Mouse (Mus musculus) kidney, postnatal 0 days (tissue): ENCODE data around the gene Cd247. TPM values are rescaled to one million over a fixed set of nuclear protein-coding genes. Genes with fewer than 3 reads are reported as not detected.
A peak's percentile ranks its signal among the peaks of the same experiment; 100 is the strongest.

ENCODE experiments used
- ATAC-seq: fragments of 200-750 bp; cut with Nextera tagmentation; replicated peaks from 2 replicates; pipeline ENCODE4 v1.8.0; 2017; ENCODE audit warnings: low read depth, moderate number of reproducible peaks, moderate TSS enrichment, moderate library complexity; ENCODE audit not compliant: low FRiP score
- DNase-seq: peaks from one replicate; pipeline ENCODE4 v3.0.0-alpha.2; 2016; ENCODE audit warnings: low spot score
- H3K27ac ChIP-seq: fragments of 300-500 bp; sonication (generic); 2 replicates; pipeline ENCODE4 v1.5.1; 2014; ENCODE audit warnings: mild to moderate bottlenecking
- H3K27me3 ChIP-seq: fragments of 300-500 bp; sonication (generic); 2 replicates; pipeline ENCODE4 v1.6.1; 2014; ENCODE audit warnings: low read length, mixed read lengths; ENCODE audit not compliant: insufficient read depth
- H3K36me3 ChIP-seq: fragments of 300-500 bp; sonication (generic); 2 replicates; pipeline ENCODE4 v1.6.1; 2014; ENCODE audit warnings: low read length, mixed read lengths; ENCODE audit not compliant: insufficient read depth
- H3K4me1 ChIP-seq: fragments of 300-500 bp; sonication (generic); replicated peaks from 2 replicates; pipeline ENCODE4 v1.6.1; 2014; ENCODE audit warnings: antibody characterized with exemption, low read length, mixed read lengths; ENCODE audit not compliant: insufficient read depth
- H3K4me2 ChIP-seq: fragments of 300-500 bp; sonication (generic); 2 replicates; pipeline ENCODE4 v1.6.1; 2014; ENCODE audit warnings: mild to moderate bottlenecking, low read length, moderate library complexity, mixed read lengths
- H3K4me3 ChIP-seq: fragments of 300-500 bp; sonication (generic); replicated peaks from 2 replicates; pipeline ENCODE4 v1.5.1; 2014; ENCODE audit warnings: low read depth, low read length
- H3K9ac ChIP-seq: fragments of 300-500 bp; sonication (generic); 2 replicates; pipeline ENCODE4 v1.6.1; 2014; ENCODE audit warnings: low read depth, low read length
- H3K9me3 ChIP-seq: fragments of 300-500 bp; sonication (generic); replicated peaks from 2 replicates; pipeline ENCODE4 v1.6.1; 2016; ENCODE audit warnings: low read length, inconsistent platforms, mixed read lengths
- CTCF ChIP-seq: IDR thresholded peaks from 2 replicates; pipeline ENCODE4 v1.5.1; 2016; ENCODE audit warnings: antibody characterized with exemption, low read depth, mild to moderate bottlenecking, moderate library complexity
- WGBS: fragments of 180-500 bp; shearing (Covaris S2); extraction: QIAGEN DNeasy Blood & Tissue Kit; methylation state at CpG from one replicate; pipeline ENCODE4 v1.1.7; 2014; 5-methylcytosine and 5-hydroxymethylcytosine counted together
- polyA plus RNA-seq: library from polyadenylated mRNA; unstranded; fragments of >200 nt; fragmentation: Nextera tagmentation; extraction: Ambion mirVana; gene quantifications from 2 replicates; pipeline ENCODE4 v1.2.1, GENCODE M21; 2015

Gene Cd247
- polyA plus RNA-seq, 1 experiment from 2014 or later = 0.67 TPM

DNA sequence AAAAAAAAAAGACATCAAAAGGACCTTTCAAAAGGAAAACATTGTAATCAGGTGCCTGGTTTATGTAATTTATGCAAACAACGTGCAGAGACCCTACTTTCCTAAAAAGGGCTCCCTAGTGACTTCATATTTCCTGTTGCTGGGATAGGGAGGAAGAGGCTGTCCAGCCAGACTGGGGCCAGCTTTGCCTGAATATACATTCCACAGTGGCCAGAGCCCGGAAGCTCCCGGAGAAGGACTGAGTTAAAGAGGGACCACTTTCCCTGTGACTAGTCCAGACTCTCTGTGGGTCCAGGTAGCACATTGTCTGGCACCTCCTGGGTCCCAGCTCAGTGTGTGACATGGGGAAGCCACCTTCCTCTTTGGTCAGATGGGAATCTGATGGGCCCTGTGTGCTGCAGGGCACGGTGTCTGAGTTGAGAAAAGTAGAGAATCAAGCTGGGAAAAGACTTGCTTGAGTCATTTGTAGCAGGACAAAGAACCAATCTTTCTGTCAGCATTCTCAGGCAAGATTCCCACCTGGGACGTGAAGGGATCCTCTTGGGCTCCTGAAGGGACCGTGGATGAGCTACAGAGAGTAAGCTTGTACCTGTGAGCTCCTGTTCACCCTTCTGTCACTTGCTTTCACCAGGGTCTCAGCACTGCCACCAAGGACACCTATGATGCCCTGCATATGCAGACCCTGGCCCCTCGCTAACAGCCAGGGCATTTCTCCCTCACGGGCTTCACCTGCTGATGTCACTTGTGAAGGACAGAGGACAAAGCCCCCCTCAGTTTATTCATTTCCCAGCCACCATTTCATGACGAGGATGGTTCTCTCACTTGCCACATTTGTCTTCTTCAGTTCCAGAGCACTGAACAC is 72.1 kb downstream of the Cd247 start:
- Histone ChIP-seq H3K4me3 (no peak overlapping the region), H3K4me1 (peaks cover 8% of the 10 kb centered on the region; the same call in 1 of the 2 replicates), H3K9me3 (no peaks in the 10 kb centered on the region), H3K27ac (peak overlapping the region; percentile 62; the same call in 1 of the 2 replicates), H3K4me2 (no peak overlapping the region), H3K27me3 (no peaks in the 10 kb centered on the region), H3K36me3 (no peaks in the 10 kb centered on the region), H3K9ac (no peak overlapping the region)
- no peak for TF ChIP-seq CTCF
- DNase-seq (peak; percentile 86), ATAC-seq (no peak)
- WGBS = 64% methylated on average over 9 of the region's 9 CpGs

DNA sequence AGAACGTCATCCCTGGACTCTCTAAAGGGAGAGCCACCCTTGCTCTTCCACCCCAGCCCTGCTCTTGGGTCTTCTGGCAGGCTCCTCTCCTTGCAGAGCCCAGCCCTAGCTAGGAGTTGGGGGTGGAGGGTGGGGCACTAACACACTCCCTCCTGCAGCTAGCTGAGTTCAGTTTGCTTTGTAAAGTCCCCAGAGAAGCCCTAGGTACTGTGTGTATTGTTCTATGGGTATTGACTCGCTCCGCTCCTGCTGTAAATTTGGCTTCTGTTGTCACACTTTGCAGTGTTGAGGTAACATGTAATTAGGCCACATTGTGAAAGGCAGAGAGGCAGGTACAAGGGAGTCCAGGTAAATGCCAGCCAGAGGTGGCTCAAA is 72.7 kb downstream of the Cd247 start:
- H3K36me3 ChIP-seq = no peaks in the 10 kb centered on the region
- H3K9me3 ChIP-seq = no peaks in the 10 kb centered on the region
- H3K4me2 ChIP-seq = no peak overlapping the region
- TF ChIP-seq CTCF = no peak
- H3K27me3 ChIP-seq = no peaks in the 10 kb centered on the region
- H3K4me3 ChIP-seq = no peak overlapping the region
- 66% methylated on average over 3 of the region's 3 CpGs for WGBS
- DNase-seq = no peak
- ATAC-seq = no peak
- peaks cover 8% of the 10 kb centered on the region; the same call in 1 of the 2 replicates for H3K4me1 ChIP-seq
- no peak overlapping the region for H3K9ac ChIP-seq
- no peak overlapping the region for H3K27ac ChIP-seq

DNA sequence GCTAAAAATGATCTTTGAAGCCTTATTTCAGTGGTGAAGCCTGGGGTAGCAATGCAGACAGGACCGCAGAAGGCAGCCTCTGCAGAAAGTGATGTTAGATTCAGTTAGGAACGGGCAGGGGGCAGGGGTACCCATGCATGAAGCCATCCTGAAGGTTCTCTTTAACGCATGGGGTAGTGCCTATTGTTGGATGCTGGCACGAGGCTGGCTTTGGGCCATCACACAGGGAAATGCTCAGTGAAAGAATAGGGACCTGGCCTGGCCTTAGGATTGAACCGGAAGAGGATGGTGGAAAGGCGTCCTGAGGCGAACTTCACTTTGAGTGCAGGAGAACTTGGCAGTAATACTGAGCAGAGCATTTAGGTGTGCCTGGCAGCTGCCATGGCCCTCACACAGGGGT is 73.6 kb downstream of the Cd247 start:
- no peaks in the 10 kb centered on the region for H3K9me3 ChIP-seq
- H3K4me3 ChIP-seq = no peak overlapping the region
- ATAC-seq = no peak
- no peaks in the 10 kb centered on the region for H3K36me3 ChIP-seq
- no peak overlapping the region for H3K4me2 ChIP-seq
- H3K27ac ChIP-seq = no peak overlapping the region
- no peak overlapping the region for H3K9ac ChIP-seq
- 65% methylated on average over 7 of the region's 7 CpGs for WGBS
- no peak for TF ChIP-seq CTCF
- no peak for DNase-seq
- H3K4me1 ChIP-seq = peaks cover 8% of the 10 kb centered on the region; the same call in 1 of the 2 replicates
- H3K27me3 ChIP-seq = no peaks in the 10 kb centered on the region

DNA sequence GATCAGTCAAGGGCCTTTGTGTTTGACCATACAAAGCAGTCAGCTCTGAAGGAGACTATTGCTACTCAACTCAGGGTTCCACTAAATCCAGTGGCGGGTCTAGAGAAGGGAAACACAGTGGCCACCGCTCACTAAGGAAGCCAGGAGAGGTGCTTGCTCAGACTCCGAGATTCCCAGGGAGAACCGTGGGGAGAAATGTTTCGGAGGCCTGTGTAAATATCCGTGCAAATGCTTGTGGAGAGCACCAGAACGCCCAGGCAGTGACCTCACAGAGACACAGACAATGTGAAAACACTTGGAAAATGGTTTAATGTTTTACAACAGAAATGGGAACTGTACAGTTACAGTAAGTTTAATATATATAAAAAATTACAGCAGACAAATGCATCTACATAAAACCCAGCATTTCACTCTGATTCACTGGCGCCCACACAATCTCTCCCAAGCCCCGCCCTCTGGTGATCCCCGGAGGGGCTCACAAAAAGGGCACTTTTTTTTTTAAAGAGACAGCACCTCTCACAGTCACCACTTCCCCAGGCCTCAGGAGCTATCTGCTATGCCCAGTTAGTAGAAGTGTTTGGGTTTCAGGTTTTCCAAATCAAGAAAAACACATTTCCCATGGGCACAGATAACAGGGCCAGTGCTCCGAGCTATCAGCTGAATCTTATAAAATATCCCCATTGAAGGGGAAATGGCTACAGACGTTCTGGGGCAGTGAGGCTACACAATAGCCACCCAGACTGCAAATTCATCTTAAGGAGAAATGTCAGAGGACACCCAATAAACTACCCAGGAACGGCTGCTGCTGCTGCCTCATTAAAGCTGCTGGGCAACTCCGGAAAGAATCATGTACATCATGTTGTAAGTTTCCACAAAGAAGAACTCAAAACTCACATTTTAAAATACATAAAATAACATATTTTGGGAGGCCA is 76.6 kb downstream of the Cd247 start:
- no peak for TF ChIP-seq CTCF
- Histone ChIP-seq H3K4me3 (no peak overlapping the region), H3K4me1 (peaks cover 8% of the 10 kb centered on the region; the same call in 1 of the 2 replicates), H3K4me2 (0 out of 2 replicates have a peak overlapping the region, but pooled peaks have one; percentile 1), H3K9me3 (no peaks in the 10 kb centered on the region), H3K27me3 (no peaks in the 10 kb centered on the region), H3K36me3 (no peaks in the 10 kb centered on the region), H3K9ac (no peak overlapping the region), H3K27ac (no peak overlapping the region; the same call in 1 of the 2 replicates)
- DNase-seq = peak; percentile 59
- ATAC-seq = no peak
- WGBS = 40% methylated on average over 14 of the region's 14 CpGs

DNA sequence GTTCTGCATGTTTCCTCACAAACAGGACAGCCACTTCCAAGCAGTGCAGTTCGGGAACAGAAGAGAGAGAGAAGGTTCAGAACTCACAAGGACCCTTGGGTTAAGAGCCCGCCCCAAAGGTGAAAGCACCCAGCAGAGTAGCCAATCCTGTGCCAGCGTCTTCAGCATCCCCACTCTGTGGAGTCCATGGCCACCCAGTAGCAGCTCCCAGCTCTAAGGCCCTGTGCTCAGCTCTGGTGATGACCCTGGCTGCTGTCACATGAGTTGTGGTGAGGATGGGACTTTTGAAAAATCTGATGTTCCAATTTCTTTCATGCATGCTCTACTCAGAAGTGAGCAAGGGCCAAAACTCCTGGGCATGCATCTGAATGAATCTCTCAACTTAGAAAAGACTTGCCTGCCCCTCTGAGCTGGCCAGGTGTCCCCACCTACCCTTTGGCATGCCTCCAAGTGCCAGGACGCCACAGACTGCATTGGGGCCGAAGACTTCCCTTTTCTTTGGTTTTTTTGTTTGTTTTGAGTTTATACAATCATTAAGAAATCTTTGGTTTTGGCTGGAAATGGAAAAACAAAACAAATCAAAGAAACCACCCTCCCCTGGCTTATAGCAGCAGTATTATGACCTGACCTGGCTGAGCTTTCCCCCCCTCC is 78.3 kb downstream of the Cd247 start:
- DNase-seq (no peak), ATAC-seq (no peak)
- Histone ChIP-seq H3K4me2 (no peak overlapping the region), H3K9ac (no peak overlapping the region), H3K27ac (no peak overlapping the region), H3K4me3 (no peak overlapping the region), H3K36me3 (no peaks in the 10 kb centered on the region), H3K4me1 (0 out of 2 replicates have a peak, but pooled peaks cover 4% of the 10 kb centered on the region), H3K9me3 (no peaks in the 10 kb centered on the region), H3K27me3 (no peaks in the 10 kb centered on the region)
- no peak for TF ChIP-seq CTCF
- WGBS = 68% methylated on average over 5 of the region's 5 CpGs

DNA sequence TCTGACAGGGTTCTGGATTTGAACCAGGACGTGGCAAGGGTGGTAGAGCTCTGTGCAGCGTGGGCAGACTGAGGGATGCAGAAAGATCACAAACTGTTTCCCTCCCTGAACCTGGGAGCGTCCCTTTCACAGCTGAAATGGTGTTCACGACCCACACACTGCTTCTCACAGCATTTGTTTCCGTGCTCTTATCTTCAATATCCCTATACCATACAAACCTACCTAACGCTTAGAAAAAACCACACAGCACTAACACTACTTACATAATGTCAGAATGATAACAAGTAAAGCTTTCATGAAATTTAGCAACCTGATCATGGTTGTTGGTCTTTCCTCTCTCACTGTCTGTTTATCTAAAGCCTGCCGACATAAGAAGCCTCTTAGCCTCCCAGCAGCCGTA is 80.2 kb downstream of the Cd247 start:
- DNase-seq (no peak), ATAC-seq (no peak)
- H3K27ac ChIP-seq = no peak overlapping the region
- no peak overlapping the region for H3K4me3 ChIP-seq
- 87% methylated on average over 8 of the region's 8 CpGs for WGBS
- no peak overlapping the region for H3K4me2 ChIP-seq
- 0 out of 2 replicates have a peak, but pooled peaks cover 4% of the 10 kb centered on the region for H3K4me1 ChIP-seq
- H3K9me3 ChIP-seq = no peaks in the 10 kb centered on the region
- H3K9ac ChIP-seq = no peak overlapping the region
- H3K27me3 ChIP-seq = no peaks in the 10 kb centered on the region
- no peak for TF ChIP-seq CTCF
- H3K36me3 ChIP-seq = no peaks in the 10 kb centered on the region
